Mouse (Mus musculus) CH12.LX (cell line): Measurements from ENCODE around the gene Zfp931.

Source experiments
- CTCF ChIP-seq, 2 experiments: IDR thresholded peaks in 1 of 2; conservative IDR thresholded peaks in 1 of 2; 2 replicates each; pipeline ENCODE4 v1.5.1; 2011 to 2012; ENCODE audit warnings: low read depth in 2 of 2, low read length in 2 of 2, improper control_type of control experiment in 1 of 2, inconsistent platforms in 1 of 2, mild to moderate bottlenecking in 1 of 2, moderate library complexity in 1 of 2
- MAX ChIP-seq: IDR thresholded peaks from 2 replicates; pipeline ENCODE4 v1.6.1; 2011; ENCODE audit warnings: low read length, improper control_type of control experiment
- MXI1 ChIP-seq: IDR thresholded peaks from 2 replicates; pipeline ENCODE4 v1.6.1; 2011; ENCODE audit warnings: mild to moderate bottlenecking, low read depth, low read length, improper control_type of control experiment
- SMC3 ChIP-seq: IDR thresholded peaks from 2 replicates; pipeline ENCODE4 v1.6.1; 2011; ENCODE audit warnings: low read depth, low read length, improper control_type of control experiment
- ZNF384 ChIP-seq: IDR thresholded peaks from 2 replicates; pipeline ENCODE4 v1.6.1; 2012; ENCODE audit warnings: low read depth, low read length, improper control_type of control experiment, inconsistent platforms

DNA sequence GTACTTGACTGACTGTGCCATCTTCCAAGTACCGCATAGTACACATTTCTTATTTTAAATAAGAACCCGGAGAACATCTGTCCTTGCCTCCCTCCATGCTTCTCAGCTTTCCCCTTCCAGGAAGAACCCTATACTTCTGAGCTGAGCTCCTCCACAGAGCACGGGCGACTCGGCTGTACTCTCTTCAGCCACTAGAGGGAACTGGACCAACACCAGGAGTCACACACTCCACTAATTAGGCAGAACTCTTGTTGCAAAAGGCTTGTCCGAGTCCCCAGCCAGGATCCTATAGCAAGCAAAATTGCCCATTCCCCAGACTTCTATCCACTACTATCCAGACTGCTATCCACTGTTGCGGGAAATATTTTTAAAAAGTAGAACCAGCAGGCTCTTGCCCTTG lies 23.7 kb upstream of the Zfp931 start:
- TF ChIP-seq MAX (no peak), CTCF (conservative IDR thresholded peaks at IDR 0.05 in 1 of 2, IDR thresholded peaks at IDR 0.05 in 1 of 2; ENCODE audit: low read depth in 2 of 2, low read length in 2 of 2) (peak; percentile 17 to 80; a peak in 3 of 4 replicates), ZNF384 (no peak), MXI1 (no peak), SMC3 (peak; percentile 54)
